Mouse (Mus musculus) lung, adult 2 months (tissue): ENCODE measurements at regions not wholly inside any gene's neighbourhood (a gene's known extent, or its start where the extent isn't known, plus 50 kb on each side); places are given as distances from the start of the nearest gene placed in this dataset.

Experiments used
- DNase-seq: peaks from one replicate; pipeline ENCODE4 v3.0.0; 2022
- H3K4me1 ChIP-seq: fragments of 200-500 bp; 2 replicates; pipeline ENCODE4 v1.6.1; 2011; ENCODE audit warnings: low read length; ENCODE audit not compliant: control insufficient read depth, insufficient read depth
- H3K4me3 ChIP-seq: fragments of 200-500 bp; replicated peaks from 2 replicates; pipeline ENCODE3; 2011; ENCODE audit warnings: low read depth, mild to moderate bottlenecking, control low read depth, low read length; ENCODE audit errors: extremely low read depth
- CTCF ChIP-seq: fragments of 200-500 bp; IDR thresholded peaks from 2 replicates; pipeline ENCODE4 v1.5.1; 2011; ENCODE audit warnings: mild to moderate bottlenecking, low read length, control low read depth; ENCODE audit not compliant: insufficient read depth
- POLR2A ChIP-seq: fragments of 200-500 bp; IDR thresholded peaks from 2 replicates; pipeline ENCODE4 v1.6.1; 2011; ENCODE audit warnings: low read depth, mild to moderate bottlenecking, control low read depth, low read length, borderline replicate concordance; ENCODE audit errors: extremely low read depth
- WGBS: fragments of 180-500 bp; shearing (Covaris S2); methylation state at CpG from one replicate; pipeline ENCODE4 v1.1.7; 2018; 5-methylcytosine and 5-hydroxymethylcytosine counted together

- no peak for TF ChIP-seq POLR2A
- TF ChIP-seq CTCF: no peak
- no peak for DNase-seq
- H3K4me1 ChIP-seq: peaks cover 7% of the 10 kb centered on the region
- H3K4me3 ChIP-seq: no peak overlapping the region
- 48% methylated on average over 10 of the region's 10 CpGs for WGBS
Measured at GRCm38 (mm10) chr13:107944831-107945230, 99.4 kb upstream of the Smim15 start.

- 95% methylated on average over 4 of the region's 4 CpGs for WGBS
- no peak for TF ChIP-seq POLR2A
- no peak for TF ChIP-seq CTCF
- Histone ChIP-seq H3K4me1 (peaks cover 7% of the 10 kb centered on the region), H3K4me3 (no peak overlapping the region)
- no peak for DNase-seq
Measured at GRCm38 (mm10) chr13:107942979-107943378, 101.3 kb upstream of the Smim15 start.

GRCm38 (mm10) chr13:107942297-107942962 is 101.8 kb upstream of the Smim15 start:
- TF ChIP-seq POLR2A (no peak), CTCF (no peak)
- Histone ChIP-seq H3K4me3 (no peak overlapping the region), H3K4me1 (peaks cover 7% of the 10 kb centered on the region)
- DNase-seq: no peak
- WGBS: 81% methylated on average over 11 of the region's 11 CpGs

GRCm38 (mm10) chr13:107939916-107940646 is 104.2 kb upstream of the Smim15 start:
- H3K4me1 ChIP-seq: peaks cover 4% of the 10 kb centered on the region
- DNase-seq: no peak
- no peak for TF ChIP-seq POLR2A
- TF ChIP-seq CTCF: no peak
- no peak overlapping the region for H3K4me3 ChIP-seq
- 39% methylated on average over 15 of the region's 15 CpGs for WGBS

GRCm38 (mm10) chr13:107935611-107936010 is 108.6 kb upstream of the Smim15 start:
- 95% methylated on average over 12 of the region's 12 CpGs for WGBS
- no peak overlapping the region for H3K4me3 ChIP-seq
- H3K4me1 ChIP-seq: peaks cover 3% of the 10 kb centered on the region; the same call in 1 of the 2 replicates
- no peak for DNase-seq
- no peak for TF ChIP-seq POLR2A
- TF ChIP-seq CTCF: no peak

- 38% methylated on average over 11 of the region's 11 CpGs for WGBS
- TF ChIP-seq POLR2A: no peak
- no peak for TF ChIP-seq CTCF
Measured at GRCm38 (mm10) chr13:107934691-107935090, 109.6 kb upstream of the Smim15 start.

GRCm38 (mm10) chr13:107933598-107934571 is 110.4 kb upstream of the Smim15 start:
- DNase-seq: no peak
- TF ChIP-seq CTCF: no peak
- H3K4me1 ChIP-seq: peaks cover 3% of the 10 kb centered on the region; the same call in 1 of the 2 replicates
- 69% methylated on average over 17 of the region's 17 CpGs for WGBS
- H3K4me3 ChIP-seq: no peak overlapping the region

More at GRCm38 (mm10) chr13:107934691-107935090, 109.6 kb upstream of the Smim15 start:
- no peak for DNase-seq
- Histone ChIP-seq H3K4me3 (no peak overlapping the region), H3K4me1 (peaks cover 3% of the 10 kb centered on the region; the same call in 1 of the 2 replicates)

GRCm38 (mm10) chr13:107932423-107933032 is 111.7 kb upstream of the Smim15 start:
- WGBS: 45% methylated on average over 12 of the region's 12 CpGs
- H3K4me1 ChIP-seq: peaks cover 3% of the 10 kb centered on the region; the same call in 1 of the 2 replicates
- no peak for DNase-seq
- no peak overlapping the region for H3K4me3 ChIP-seq
- TF ChIP-seq CTCF (no peak), POLR2A (no peak)

GRCm38 (mm10) chr13:107931216-107931615 is 113.0 kb upstream of the Smim15 start:
- 92% methylated on average over 7 of the region's 7 CpGs for WGBS
- no peak for DNase-seq
- no peak overlapping the region for H3K4me3 ChIP-seq

More at GRCm38 (mm10) chr13:107931216-107931615, 113.0 kb upstream of the Smim15 start:
- H3K4me1 ChIP-seq: peaks cover 3% of the 10 kb centered on the region; the same call in 1 of the 2 replicates
- TF ChIP-seq POLR2A (no peak), CTCF (no peak)
